Mouse (Mus musculus) cerebellum, adult 11 months (tissue): Measurements from ENCODE around the gene Agpat3.

Experiments
- DNase-seq: peaks from one replicate; pipeline ENCODE4 v3.0.0; 2022

The Agpat3 gene

GRCm38 (mm10) chr10:78246725-78247124, 105.6 kb downstream of the Agpat3 start:
- DNase-seq: no peak

GRCm38 (mm10) chr10:78245225-78245547, 107.1 kb downstream of the Agpat3 start:
- DNase-seq: no peak

- peak; percentile 81 for DNase-seq
These were observed 107.7 kb downstream of the Agpat3 start, which contains the start of gene Trappc10 for GRCm38 (mm10) chr10:78244438-78245224. TSS of gene Trappc10 (minus strand) at chr10:78244641.

- DNase-seq: peak; percentile 48
These were observed 108.2 kb downstream of the Agpat3 start for GRCm38 (mm10) chr10:78244058-78244437.

- DNase-seq: no peak
These were observed 113.4 kb downstream of the Agpat3 start for GRCm38 (mm10) chr10:78238926-78239325.

- no peak for DNase-seq
These were observed 114.0 kb downstream of the Agpat3 start for GRCm38 (mm10) chr10:78238297-78238696.

GRCm38 (mm10) chr10:78237809-78238208, 114.5 kb downstream of the Agpat3 start:
- DNase-seq: no peak

- no peak for DNase-seq
These were observed 115.2 kb downstream of the Agpat3 start for GRCm38 (mm10) chr10:78236885-78237629.

GRCm38 (mm10) chr10:78233756-78234155, 118.5 kb downstream of the Agpat3 start:
- no peak for DNase-seq

- no peak for DNase-seq
These were observed 119.1 kb downstream of the Agpat3 start for GRCm38 (mm10) chr10:78233161-78233560.

- DNase-seq: no peak
These were observed 119.8 kb downstream of the Agpat3 start for GRCm38 (mm10) chr10:78232301-78232980.

- no peak for DNase-seq
These were observed 123.7 kb downstream of the Agpat3 start for GRCm38 (mm10) chr10:78228560-78228928.

- no peak for DNase-seq
These were observed 124.3 kb downstream of the Agpat3 start for GRCm38 (mm10) chr10:78227875-78228559.

GRCm38 (mm10) chr10:78224136-78224535, 128.2 kb downstream of the Agpat3 start:
- DNase-seq: no peak

GRCm38 (mm10) chr10:78222908-78223307, 129.4 kb downstream of the Agpat3 start:
- DNase-seq: no peak

GRCm38 (mm10) chr10:78221315-78221714, 131.0 kb downstream of the Agpat3 start:
- no peak for DNase-seq

GRCm38 (mm10) chr10:78219528-78219927, 132.8 kb downstream of the Agpat3 start:
- DNase-seq: no peak
